Mouse (Mus musculus) adrenal gland (tissue): ENCODE results near the gene Cxcl3.
"Not testable (repeated sequence)": the region's sequence is repeated elsewhere in the genome, so short reads cannot be mapped to it uniquely, and the experiment has no call there.

Experiments
- intact Hi-C: fragments of 180-260 bp; cut with DNase I; formaldehyde crosslinking; loops from one replicate; pipeline ENCODE4 v1.15.1; 2025
- microRNA-seq, 2 experiments: library from miRNA; unstranded; fragments of <30 nt; microRNA quantifications; one replicate each; pipeline ENCODE4; 2019

The Cxcl3 gene

DNA sequence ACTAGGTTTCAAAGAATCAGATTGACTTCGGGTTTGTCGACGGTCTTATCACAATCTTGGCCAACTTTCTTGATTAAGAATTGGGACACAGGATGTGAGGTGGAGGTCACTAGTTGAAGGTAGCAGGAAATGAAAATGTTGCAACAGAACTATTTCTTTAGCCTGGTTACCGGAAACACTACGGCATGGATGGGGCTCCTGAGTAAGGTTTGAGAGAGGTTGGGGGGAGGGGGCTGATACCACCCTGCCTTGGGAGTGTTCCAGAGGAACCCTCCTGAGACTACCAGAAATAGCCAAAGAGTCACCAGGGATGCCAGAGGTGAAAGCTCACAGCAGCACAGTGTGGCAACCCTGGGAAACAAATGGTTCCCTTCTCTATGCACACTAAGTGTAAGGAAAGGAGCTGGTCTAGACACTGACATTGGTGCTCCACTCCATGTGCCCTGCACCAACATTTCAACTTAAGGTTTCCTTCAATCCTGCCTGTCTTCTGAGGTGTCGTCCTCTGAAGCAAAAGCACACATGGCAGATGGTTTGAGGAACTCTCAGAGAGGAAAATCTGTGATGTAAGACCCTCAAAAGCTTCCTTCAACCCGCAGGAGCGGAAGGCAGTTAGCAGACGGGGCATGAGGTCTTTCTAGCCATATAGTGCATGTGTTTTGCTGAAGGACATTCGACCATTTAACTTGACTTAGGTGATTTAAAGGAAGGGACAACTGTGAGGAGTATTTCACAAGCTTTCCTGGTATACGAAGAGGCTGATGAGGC, 3.6 kb downstream of the Cxcl3 start:
- intact Hi-C loops: loop anchor here (5.0 to 10.0 kb wide), 2 partner anchors 105 to 127 kb away; partner anchors contain the start of gene Cxcl1

- intact Hi-C loops: no loop called here
Measured at GRCm38 (mm10) chr5:90790074-90790502, 4.2 kb downstream of the Cxcl3 start.

DNA sequence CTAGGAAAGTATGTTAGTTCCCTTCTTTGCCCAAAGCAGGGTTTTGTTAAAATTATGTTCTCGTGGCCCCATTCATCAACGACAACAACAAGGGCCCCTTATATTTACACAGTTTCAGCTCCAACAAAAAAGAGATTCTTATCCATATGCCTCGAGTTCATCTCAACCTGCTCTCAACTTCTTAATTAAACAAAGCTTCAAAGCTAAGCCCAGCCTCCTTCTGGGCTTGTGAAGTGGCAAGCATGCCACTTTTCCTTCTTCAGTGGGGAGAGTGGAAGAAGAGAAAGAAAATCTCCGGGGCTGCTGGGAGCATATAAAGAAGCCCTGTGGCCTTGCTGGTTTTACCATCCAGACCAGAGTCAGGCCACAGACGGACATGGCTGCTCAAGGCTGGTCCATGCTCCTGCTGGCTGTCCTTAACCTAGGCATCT, 8.3 kb downstream of the Cxcl3 start, which contains the start of gene Cxcl15:
Cxcl15 (plus strand) TSS at position 340 of the 431 bp plus-strand sequence.
- intact Hi-C loops: no loop called here

DNA sequence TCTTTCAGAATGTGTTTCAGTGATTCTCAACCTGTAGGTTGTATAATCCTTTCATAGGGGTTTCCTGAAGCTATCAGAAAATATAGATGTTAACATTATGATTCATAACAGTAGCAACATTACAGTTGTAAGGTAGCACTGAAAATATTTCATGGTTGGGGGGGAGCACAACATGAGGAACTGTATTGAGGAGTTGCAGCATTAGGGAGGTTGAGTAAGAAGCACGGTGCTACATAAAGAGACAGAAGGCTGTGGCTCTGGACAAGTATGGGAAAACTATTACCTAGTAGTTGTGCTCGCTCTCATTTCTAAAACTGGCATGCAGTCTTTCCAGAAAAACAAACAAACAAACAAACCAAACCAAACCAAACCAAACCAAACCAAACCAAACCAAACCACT, 9.5 kb downstream of the Cxcl3 start:
- intact Hi-C loops: not testable (repeated sequence)

GRCm38 (mm10) chr5:90804574-90804973, 18.7 kb downstream of the Cxcl3 start:
- intact Hi-C loops: no loop called here

DNA sequence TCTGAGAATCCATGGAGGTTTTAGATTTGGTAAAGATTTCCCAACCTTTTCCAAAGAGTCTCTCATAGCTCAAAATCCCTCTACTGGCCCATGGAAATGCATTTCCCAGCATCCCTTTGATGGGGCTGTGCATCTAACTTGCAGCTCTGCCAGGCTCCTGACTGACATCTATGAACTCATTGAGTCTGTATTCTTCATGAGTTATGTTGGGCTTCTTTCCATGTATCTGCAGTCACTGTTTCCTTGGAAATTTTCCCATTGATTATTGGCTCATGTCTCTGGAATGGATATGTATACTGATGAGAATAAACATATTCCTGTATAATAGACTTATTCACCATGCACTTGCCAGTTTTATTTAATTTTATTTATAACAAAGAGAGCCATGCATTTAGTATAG, 20.1 kb downstream of the Cxcl3 start:
- intact Hi-C loops: no loop called here

DNA sequence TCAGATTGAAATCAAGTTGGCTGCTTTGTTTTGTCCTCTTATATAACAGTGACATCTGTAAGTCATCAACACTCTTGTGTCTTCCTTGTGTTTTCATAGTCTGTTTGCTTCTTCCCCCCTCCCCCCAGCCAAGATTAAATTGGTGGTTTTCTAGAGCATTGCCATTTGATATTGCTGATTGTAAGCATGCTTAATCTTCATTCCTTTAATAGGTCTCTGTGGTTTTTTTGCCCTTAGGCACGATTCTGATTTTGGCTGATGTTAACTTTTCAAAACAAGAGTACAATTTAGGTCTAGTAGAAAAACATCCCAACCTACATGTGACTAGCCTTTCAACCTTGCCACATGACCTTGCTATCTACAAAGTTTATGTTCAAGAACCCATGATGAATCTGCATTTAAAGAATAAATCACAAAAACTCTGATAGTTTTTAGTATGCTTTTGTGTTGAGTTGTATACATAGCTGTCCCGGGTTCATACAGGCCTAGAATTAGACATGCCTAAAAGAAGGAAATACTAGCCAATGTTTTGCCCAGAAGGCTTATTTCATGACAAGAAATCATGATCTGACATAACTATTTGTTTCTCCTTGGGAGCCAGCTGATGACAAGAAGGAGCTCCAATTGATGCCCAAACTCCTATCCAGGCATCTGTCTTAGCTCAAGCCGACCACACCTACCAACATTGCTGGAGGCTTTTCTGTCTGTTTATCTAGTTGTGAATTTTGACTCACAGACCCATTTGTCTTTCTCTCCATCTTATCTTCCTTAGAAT, 21.5 kb downstream of the Cxcl3 start:
- intact Hi-C loops: no loop called here

DNA sequence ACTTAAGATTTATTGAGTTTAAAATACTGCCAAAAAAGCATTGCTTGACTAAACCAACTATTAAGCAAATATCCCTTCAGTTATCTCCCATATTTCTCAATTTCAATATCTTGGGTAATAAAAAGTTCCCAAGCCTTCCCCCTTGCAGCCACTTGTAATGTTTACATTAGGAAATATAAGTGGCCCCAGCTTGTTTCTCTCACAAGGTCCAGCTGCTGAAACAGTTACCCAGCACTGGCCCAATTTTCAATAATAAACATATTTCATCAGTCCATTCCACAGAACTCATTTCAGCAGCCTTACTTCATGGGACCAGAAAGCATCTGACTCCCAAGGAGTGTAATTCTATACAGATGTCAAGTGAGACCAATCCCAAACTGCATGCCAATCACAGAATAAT, 33.9 kb downstream of the Cxcl3 start:
- intact Hi-C loops: no loop called here

DNA sequence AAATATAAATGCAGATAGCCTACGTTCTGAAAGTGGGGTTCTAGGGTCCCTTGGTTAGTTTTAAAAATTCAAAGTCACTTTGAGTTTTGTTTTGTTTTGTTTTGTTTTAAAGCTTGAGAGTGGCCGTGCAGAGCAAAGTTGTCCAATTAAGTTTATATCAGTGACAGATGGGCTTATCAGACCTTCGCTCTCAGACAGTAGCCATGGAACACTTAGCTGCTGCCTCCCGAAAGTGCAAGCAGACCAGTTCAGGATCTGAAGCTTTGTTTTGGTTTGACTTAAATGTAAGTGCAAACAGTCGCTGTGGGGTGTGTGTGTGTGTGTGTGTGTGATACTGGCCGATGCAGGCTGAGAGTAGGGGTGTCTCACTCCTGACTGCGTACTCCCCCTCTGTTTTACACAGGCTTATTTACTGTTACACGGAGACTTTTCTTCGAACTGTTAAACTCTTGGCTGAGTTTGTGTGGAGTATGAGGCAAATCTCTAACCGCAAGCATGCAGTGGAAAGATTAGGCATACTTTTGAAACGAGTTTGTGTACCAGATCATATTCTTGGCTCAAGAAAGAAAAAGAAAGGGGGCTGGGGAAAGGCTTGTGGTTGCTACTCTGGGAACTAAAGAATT, 46.4 kb downstream of the Cxcl3 start:
- intact Hi-C loops: no loop called here

DNA sequence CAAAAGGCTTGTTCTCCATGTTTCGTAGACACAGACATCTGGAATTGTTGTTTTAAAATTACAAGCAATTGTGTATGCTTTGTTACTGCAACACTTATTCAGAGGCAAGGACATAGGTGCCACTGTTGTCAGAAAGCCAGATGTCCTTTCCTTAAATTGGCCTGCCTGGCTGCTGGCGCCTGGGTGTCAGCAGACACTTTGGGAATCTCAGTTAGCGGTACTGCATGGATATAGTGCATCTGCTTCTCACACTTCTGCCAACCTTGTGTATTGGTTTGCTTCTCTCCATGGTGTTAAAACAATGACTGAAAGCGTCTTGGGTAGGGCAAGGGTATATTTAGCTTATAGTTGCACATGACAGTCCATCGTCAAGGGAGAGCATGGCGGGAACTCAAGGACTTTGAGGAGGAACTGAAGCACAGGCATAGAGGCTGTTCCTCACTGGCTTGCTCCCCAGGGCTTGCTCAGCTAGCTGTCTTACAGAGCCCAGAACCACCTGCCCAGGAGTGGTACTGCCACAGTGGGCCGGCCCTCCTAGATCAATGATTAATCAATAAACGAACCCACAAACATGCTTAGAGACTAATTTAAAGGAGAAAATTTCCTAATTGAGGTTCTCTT, 47.0 kb downstream of the Cxcl3 start:
- intact Hi-C loops: no loop called here

DNA sequence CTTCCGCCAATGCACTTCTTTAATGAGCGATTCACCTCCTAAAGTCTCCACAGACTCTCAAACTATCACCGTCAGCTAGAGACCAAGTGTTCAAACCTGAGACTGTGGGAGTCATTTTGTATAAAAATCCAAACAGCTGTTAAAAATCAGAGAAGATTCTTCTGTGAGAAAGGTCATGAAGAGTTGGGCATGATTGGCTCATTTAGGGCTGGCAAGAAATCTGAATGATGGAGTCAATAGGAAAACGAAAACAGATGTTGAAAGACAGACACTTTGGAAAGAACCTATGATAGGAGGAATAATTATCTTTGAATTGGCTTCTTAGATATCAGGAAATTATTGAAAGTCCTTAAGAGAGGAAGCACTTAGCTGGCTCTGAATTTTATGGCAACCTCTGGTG, 48.5 kb downstream of the Cxcl3 start:
- intact Hi-C loops: no loop called here

- intact Hi-C loops: no loop called here
Measured at GRCm38 (mm10) chr5:90838582-90838981, 52.7 kb downstream of the Cxcl3 start.

Small RNA genes lying within 50 kb of the gene (microRNA-seq; reads per million reads assigned to microRNA genes)
- gene Gm24322: 0 reads per million in 2 experiments
